Mouse (Mus musculus) olfactory bulb, adult 2 months (tissue): ENCODE results near the gene Tpte.

Experiments used
- CTCF ChIP-seq: fragments of 200-500 bp; IDR thresholded peaks from 2 replicates; pipeline ENCODE4 v1.5.1; 2012; ENCODE audit warnings: low read depth, mild to moderate bottlenecking, low read length, moderate library complexity; ENCODE audit not compliant: insufficient read depth
- POLR2A ChIP-seq: fragments of 200-500 bp; IDR thresholded peaks from 2 replicates; pipeline ENCODE4 v1.6.1; 2012; ENCODE audit warnings: mild to moderate bottlenecking, low read depth, low read length, moderate library complexity; ENCODE audit not compliant: insufficient read depth

DNA sequence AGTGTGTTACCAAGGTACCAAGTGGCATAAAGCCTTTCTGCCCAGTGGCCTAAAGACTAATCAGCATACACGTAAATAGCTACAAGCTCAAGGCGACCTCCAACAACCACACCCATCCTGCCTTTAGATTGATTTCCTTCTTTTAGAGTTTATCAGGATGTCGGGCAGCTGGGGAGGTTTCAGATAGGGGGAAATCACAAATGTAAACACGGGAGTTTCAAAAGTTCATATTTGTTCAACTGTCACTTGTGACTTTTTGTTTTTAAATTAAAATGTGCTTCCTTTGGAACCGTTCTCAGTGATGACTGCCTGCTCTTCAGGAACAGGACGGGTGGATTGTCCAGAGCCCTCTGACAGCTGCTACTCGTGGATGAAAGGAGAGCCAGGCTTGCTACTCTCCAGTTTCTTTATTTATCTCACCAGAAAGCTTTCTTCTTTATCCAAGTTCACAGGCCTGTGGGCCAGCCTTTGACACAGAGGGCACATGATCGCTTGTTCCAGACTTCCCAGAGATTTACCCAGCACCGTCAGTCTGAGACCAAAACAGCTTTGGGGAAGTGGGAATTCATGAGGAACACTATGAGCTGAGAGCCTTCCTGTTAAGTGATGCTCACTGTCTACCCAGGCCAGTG is 23.0 kb upstream of the Tpte start:
- no peak for TF ChIP-seq CTCF
- no peak for TF ChIP-seq POLR2A
